Mouse (Mus musculus) embryonic facial prominence, embryonic 14.5 days (tissue): ENCODE results near the gene Il6. TPM values are rescaled to one million over a fixed set of nuclear protein-coding genes. Genes with fewer than 3 reads are reported as not detected.

ENCODE experiments used
- polyA plus RNA-seq: library from polyadenylated mRNA; unstranded; fragments of >200 nt; fragmentation: Nextera tagmentation; extraction: Ambion mirVana; gene quantifications from 2 replicates; pipeline ENCODE4 v1.2.1, GENCODE M21; 2014

The Il6 gene
- polyA plus RNA-seq, 1 experiment from 2014 or later: 0.24 TPM

Other genes with a start within 250 kb of the Il6 start
- 198 and 220 TPM in 2 replicates for gene Tyms, start 60.5 kb downstream of the Il6 start, polyA plus RNA-seq
- gene Garem2, start 92.0 kb downstream of the Il6 start, polyA plus RNA-seq: 0.83 and 1.1 TPM in 2 replicates
- not detected in 2 replicates for gene 3110082J24Rik, start 93.0 kb downstream of the Il6 start, polyA plus RNA-seq
- 120 and 125 TPM in 2 replicates for gene Hadha, start 142.0 kb downstream of the Il6 start, polyA plus RNA-seq
- gene Hadhb, start 142.1 kb downstream of the Il6 start, polyA plus RNA-seq: 138 and 147 TPM in 2 replicates
- 0.10 TPM in 1 of 2 replicates, not detected in the other for gene Adgrf3, start 192.6 kb downstream of the Il6 start, polyA plus RNA-seq
- gene Selenoi, start 219.5 kb downstream of the Il6 start, polyA plus RNA-seq: 19.9 and 20.7 TPM in 2 replicates